Mouse (Mus musculus): ENCODE measurements around the gene Vmn2r84.
"Not testable (repeated sequence)": the region's sequence is repeated elsewhere in the genome, so short reads cannot be mapped to it uniquely, and the experiment has no call there.

Vmn2r84 gene

DNA sequence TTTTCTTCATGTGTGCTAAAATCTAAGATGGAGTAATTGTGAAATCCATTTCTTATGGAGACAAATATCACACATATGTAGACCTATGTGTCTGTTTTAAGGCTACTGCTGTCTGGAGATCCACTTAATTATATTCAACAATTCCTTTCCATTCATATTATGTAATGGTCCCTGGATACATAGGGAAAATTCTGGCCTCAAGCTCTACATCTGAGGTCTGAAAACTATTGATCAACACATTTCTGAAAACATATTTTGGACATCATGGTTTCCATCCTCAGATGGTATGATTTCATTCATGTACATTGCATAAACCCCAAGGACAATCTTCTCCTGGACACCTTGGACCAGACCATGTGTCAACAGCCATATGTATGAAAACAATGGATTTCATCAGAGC, at the start of gene Vmn2r84:
TSS of gene Vmn2r84 (minus strand) at position 101 of the 400 bp plus-strand sequence.
- no peak for DNase-seq (ENCODE audit: low spot score in 2 of 2)

DNA sequence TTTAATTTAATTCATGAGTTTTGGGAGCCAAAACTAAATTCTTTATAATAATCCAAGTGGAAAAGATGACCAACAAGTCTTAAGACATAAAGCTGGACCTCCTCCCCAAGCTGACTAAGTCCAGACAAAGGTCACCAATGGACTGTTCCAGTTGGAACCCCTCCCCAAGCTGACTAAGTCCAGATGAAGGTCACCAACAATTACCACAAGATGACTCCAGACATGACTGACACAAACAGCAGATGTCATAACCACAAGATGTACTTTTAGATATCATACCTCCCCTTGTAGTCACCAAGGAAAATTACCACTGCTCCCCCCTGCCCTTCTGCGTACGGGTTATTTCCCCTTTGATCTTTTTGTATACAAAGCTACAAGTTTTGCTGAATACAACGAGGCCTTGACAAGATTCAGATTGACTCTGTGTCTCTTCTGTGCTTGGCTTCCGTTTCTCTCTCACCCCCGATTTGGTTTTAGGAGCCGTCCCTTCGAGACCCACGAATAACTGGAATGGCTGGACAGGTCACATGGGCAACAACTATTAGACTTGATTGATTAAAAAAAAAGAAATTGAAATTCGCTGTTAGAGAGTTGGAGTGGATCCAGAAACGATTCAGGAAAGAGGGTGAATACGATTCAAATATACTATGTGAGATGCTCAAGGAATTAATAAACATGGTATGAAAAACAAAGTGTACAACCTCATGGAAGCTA, 40.2 kb upstream of the Vmn2r84 start:
- DNase-seq (ENCODE audit: low spot score in 2 of 2): not testable (repeated sequence)

- not testable (repeated sequence) for DNase-seq (ENCODE audit: low spot score in 2 of 2)
These were observed 35.5 kb upstream of the Vmn2r84 start, which contains the start of gene Vmn2r85 for GRCm38 (mm10) chr10:130429603-130430002. Gene Vmn2r85, minus strand, starts transcription at chr10:130429703.

GRCm38 (mm10) chr10:130422368-130422767, 28.2 kb upstream of the Vmn2r84 start:
- DNase-seq (ENCODE audit: low spot score in 2 of 2): not testable (repeated sequence)

DNA sequence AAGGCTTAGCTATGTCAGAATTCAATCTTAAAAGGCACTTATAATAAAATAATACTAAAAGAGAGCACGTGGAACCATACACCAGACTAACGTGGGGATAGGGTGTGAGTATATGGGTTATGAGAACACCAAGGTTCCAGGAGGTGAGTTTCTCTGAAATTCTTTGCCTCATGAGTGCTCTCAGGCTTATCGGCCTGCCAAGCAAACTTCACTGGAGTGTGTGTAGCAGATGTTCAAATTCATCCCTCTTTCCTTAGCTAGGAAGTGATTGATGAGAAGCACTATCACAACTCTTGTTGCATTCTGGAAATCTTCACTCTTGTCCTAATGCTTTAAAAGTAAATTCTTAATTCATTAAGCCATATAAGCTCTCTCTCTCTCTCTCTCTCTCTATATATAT, 26.3 kb upstream of the Vmn2r84 start:
- DNase-seq (ENCODE audit: low spot score in 2 of 2): no peak

GRCm38 (mm10) chr10:130419954-130420353, 25.8 kb upstream of the Vmn2r84 start:
- not testable (repeated sequence) for DNase-seq (ENCODE audit: low spot score in 2 of 2)

DNA sequence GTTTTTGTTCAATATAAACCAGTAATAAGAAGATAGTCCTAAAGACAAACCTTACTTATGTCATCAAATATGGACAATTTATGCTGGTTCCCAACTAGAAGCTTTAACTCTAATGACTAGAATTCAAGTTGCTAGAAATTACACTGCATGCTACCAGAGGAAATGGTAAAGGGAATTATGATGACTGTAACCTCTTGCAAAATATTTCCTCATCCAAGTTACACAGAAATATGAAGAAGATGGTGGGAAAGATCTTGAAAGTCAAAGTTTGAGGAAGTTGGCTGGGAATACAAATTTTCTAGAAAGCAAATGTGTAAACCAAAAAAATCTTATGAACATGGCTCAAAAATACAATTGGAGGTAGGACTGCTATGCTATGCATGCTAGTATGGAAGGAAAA, 22.2 kb upstream of the Vmn2r84 start:
- DNase-seq (ENCODE audit: low spot score in 2 of 2): not testable (repeated sequence)

DNA sequence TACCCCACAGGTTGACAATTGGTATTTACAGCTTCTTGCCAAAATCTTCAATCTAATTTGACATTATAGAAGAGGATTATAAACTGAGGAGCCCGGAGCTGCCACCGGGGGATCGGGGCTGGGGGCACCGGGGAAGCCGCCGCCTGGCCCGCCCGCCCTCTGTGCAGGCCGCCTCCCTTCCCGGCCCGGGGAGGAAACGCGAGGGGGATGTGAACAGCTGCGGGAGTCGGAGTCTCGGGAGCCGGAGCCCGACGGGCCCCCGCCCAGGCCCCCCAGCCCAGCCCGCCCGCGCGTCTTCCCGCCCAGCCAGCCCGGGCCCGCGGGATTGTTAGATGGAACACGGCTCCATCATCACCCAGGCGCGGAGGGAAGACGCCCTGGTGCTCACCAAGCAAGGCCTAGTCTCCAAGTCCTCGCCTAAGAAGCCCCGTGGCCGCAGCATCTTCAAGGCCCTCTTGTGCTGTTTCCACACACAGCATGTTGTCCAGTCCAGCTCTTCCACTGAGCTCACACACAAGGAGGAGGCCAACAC, 18.1 kb upstream of the Vmn2r84 start:
- not testable (repeated sequence) for DNase-seq (ENCODE audit: low spot score in 2 of 2)

- DNase-seq (ENCODE audit: low spot score in 2 of 2): no peak
These were observed 19.0 kb downstream of the Vmn2r84 start for GRCm38 (mm10) chr10:130375145-130375544.

- DNase-seq (ENCODE audit: low spot score in 2 of 2): no peak
These were observed 21.5 kb downstream of the Vmn2r84 start for GRCm38 (mm10) chr10:130372491-130373173.

- no peak for DNase-seq (ENCODE audit: low spot score in 2 of 2)
These were observed 22.5 kb downstream of the Vmn2r84 start for GRCm38 (mm10) chr10:130371644-130372043.

- no peak for DNase-seq (ENCODE audit: low spot score in 2 of 2)
These were observed 24.0 kb downstream of the Vmn2r84 start for GRCm38 (mm10) chr10:130370005-130370682.

- DNase-seq (ENCODE audit: low spot score in 2 of 2): no peak
These were observed 25.7 kb downstream of the Vmn2r84 start for GRCm38 (mm10) chr10:130368384-130368783.

DNA sequence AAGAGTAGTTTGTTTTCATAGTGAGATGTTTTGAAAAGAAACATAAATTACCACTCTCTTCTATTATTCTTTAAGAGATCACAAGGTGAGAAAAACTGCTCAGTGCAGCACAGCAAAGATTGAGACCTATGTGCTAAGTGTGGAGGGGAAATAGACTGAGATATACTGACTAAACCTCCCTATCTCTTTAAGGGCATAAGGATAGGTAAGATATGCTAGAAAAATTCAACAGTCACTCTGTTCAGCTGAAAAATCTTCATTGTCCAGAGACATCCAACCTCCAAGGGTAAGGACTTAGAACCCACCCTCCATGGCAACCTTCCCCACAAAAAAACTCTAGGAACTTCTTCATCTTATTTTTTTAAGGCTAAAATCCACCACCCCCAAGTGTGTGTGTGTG, 29.4 kb downstream of the Vmn2r84 start:
- DNase-seq (ENCODE audit: low spot score in 2 of 2): no peak

DNA sequence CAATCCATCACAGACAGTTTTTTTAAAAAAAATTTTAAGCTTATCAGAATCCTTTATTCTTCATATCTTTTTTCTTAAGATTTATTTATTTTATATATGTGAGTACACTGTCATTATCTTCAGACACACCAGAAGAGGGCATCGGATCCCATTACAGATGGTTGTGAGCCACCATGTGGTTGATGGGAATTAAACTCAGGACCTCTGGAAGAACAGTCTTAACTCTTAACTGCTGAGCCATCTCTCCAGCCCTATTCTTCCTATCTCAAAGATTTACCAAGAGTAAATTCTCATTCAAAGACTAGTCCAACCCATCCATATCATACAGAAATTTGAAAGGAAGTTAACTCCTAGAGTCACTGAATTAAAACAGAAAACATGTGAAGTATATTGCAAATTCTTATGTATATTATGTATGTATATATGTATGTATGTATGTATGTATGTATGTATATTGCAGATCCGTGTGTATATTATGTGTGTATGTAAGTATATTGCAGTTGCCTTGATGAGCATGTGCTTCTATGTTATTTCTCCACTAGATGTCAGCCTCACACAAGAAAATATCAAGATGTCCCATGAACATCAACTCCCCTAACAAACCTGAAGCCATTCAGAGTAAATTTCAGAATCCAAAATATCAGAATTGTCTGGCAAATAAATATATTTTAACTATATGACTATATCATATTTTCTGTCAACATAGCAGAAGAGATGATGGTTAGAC, 30.5 kb downstream of the Vmn2r84 start:
- DNase-seq (ENCODE audit: low spot score in 2 of 2): no peak

DNA sequence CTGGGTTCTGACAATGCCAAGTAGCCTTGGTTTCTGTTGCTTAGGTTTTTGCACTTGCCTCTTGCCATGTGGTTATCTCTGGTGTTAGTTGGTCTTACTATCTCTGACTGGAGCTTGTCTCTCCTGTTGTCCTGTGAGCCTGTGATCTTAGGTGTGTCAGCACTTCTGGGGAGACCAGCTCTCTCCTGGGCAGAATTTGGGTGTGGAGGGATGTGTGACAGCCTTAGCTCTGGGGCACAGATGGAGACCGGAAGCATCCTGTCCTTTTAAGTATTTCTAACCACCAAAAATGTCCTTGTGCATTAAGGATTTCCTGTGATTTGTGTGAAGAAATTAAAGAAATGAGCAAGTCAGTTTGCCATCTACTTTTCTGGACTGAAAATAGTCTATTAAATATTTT, 50.1 kb downstream of the Vmn2r84 start:
- DNase-seq (ENCODE audit: low spot score in 2 of 2): no peak

- DNase-seq (ENCODE audit: low spot score in 2 of 2): not testable (repeated sequence)
These were observed 54.1 kb downstream of the Vmn2r84 start for GRCm38 (mm10) chr10:130340050-130340449.

DNA sequence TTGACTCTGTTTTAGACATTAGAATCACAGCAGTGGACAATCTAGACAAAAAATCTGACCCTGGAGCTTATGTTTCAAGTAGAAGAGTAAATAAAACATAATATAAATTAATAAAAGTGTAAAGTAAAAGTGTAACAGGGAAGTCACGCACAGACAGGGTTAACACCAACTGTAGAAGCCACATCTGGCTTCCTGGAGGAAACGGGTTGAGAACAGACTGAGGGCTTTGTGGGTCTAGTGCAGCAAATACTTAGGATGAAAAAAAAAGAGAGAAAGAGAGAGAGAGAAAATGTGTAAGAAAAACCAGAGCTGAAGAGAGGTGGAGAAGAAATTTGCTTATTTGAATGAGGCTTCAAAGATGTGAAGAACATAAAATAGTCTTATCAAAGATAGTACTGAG, 56.6 kb downstream of the Vmn2r84 start:
- DNase-seq (ENCODE audit: low spot score in 2 of 2): no peak

DNA sequence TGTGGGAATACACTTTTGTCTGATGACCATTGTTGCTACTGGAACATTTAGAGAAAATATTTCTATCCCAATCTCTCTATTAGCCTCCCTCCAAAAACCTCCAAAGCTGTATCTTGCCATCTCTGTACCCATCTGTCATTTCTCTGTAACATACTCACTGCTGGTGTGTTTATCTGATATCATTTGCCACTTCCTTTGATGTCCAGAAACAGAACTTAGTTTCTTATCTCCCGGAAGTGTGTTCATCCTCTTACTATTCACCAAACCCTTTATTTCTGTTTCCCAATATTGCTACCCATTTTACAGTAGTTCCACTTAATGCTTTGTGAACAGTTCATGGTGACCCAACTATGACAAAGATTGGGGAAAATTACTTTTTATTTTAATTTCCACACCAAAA, 57.7 kb downstream of the Vmn2r84 start:
- no peak for DNase-seq (ENCODE audit: low spot score in 2 of 2)

GRCm38 (mm10) chr10:130330711-130331110, 63.4 kb downstream of the Vmn2r84 start:
- no peak for DNase-seq (ENCODE audit: low spot score in 2 of 2)
